In genomic region chr11:48989981-48990380, GRCm38 (mm10) we compare ENCODE assay signal across 31 mouse cellular contexts. TPM values are rescaled to one million over a fixed set of nuclear protein-coding genes. Genes with fewer than 3 reads are reported as not detected.
"Had no signal": no experiment of that assay in that cellular context is flagged by ENCODE, and none has a peak within 500 bp of the region (broad histone marks: within the 10 kb centered on the region; RNA-seq: fewer than 3 reads in every experiment).

No protein-coding gene starts in this region.

RNA-seq across cellular contexts. Expression of gene Gm12185, which starts 2.0 kb away (rescaled TPM):
- total RNA-seq: granulocyte monocyte progenitor cell, adult 5-6 weeks; hindbrain, postnatal 0 days; layer of hippocampus, postnatal 14 days; left cerebral cortex, postnatal 10 days had no signal
- polyA plus RNA-seq: heart, embryonic 11.5 days; heart, embryonic 15.5 days; heart, postnatal 0 days; hindbrain, embryonic 11.5 days; hindbrain, embryonic 13.5 days; hindbrain, embryonic 15.5 days; hindbrain, postnatal 0 days; intestine, embryonic 16.5 days; kidney, embryonic 15.5 days; kidney, postnatal 0 days; limb, embryonic 11.5 days; limb, embryonic 13.5 days; limb, embryonic 15.5 days had no signal

RNA-seq across cellular contexts. Expression of gene Tgtp1, which starts 4.0 kb away (rescaled TPM):
- total RNA-seq: hindbrain, postnatal 0 days; left cerebral cortex, postnatal 4 days had no signal
- polyA plus RNA-seq: heart, embryonic 11.5 days; hindbrain, embryonic 11.5 days; hindbrain, embryonic 15.5 days; limb, embryonic 11.5 days had no signal

RNA-seq across cellular contexts. Expression of gene 9930111J21Rik1, which starts 10.8 kb away (rescaled TPM):
- polyA plus RNA-seq: heart, embryonic 11.5 days had no signal

RNA-seq across cellular contexts. Expression of gene Olfr56, which starts 11.3 kb away (rescaled TPM):
- total RNA-seq: gastrocnemius, adult 2 months; gastrocnemius, postnatal 25 days; heart, adult 2 months; heart, postnatal 36 days; layer of hippocampus, adult 18-20 months; layer of hippocampus, adult 8-10 months; layer of hippocampus, postnatal 14 days; layer of hippocampus, postnatal 36 days; left cerebral cortex, adult 18-20 months; left cerebral cortex, adult 8-10 months; left cerebral cortex, postnatal 10 days; left cerebral cortex, postnatal 25 days; left cerebral cortex, postnatal 4 days had no signal
- polyA plus RNA-seq: heart, embryonic 11.5 days; heart, embryonic 13.5 days; heart, postnatal 0 days; hindbrain, embryonic 13.5 days; hindbrain, embryonic 15.5 days; hindbrain, postnatal 0 days; intestine, embryonic 14.5 days; kidney, embryonic 15.5 days; limb, embryonic 11.5 days; limb, embryonic 13.5 days; limb, embryonic 15.5 days; liver, adult 2 months; liver, embryonic 12.5 days had no signal
